Mouse (Mus musculus) heart, postnatal 0 days (tissue): ENCODE results near the gene Ndrg4.

Experiments used
- CTCF ChIP-seq: IDR thresholded peaks from 2 replicates; pipeline ENCODE4 v1.5.1; 2016; ENCODE audit warnings: antibody characterized with exemption, control low read depth, low read depth
- EP300 ChIP-seq: IDR thresholded peaks from 2 replicates; pipeline ENCODE4 v1.6.1; 2016; ENCODE audit warnings: antibody characterized with exemption, low read depth

- TF ChIP-seq EP300 = no peak
- TF ChIP-seq CTCF = no peak
These were observed 20.3 kb upstream of the Ndrg4 start for GRCm38 (mm10) chr8:95656316-95657002.
